Mouse (Mus musculus) myocyte (in vitro differentiated cells): ENCODE measurements around the gene B230118H07Rik.

Experiments
- POLR2A ChIP-seq: IDR thresholded peaks from one replicate; pipeline ENCODE4 v1.6.1; 2011; ENCODE audit warnings: low read depth, mild to moderate bottlenecking, control low read depth, moderate library complexity; ENCODE audit not compliant: insufficient read length
- POLR2AphosphoS2 ChIP-seq: IDR thresholded peaks from one replicate; pipeline ENCODE4 v1.6.1; 2011; ENCODE audit warnings: low read depth, control low read depth; ENCODE audit not compliant: insufficient read length

- no peak for TF ChIP-seq POLR2AphosphoS2
- no peak for TF ChIP-seq POLR2A
These were observed 72.1 kb downstream of the B230118H07Rik start for GRCm38 (mm10) chr2:101577243-101577642.
